Mouse (Mus musculus): ENCODE data around the gene Tbck. TPM values are rescaled to one million over a fixed set of nuclear protein-coding genes. Genes with fewer than 3 reads are reported as not detected.

Tbck gene
- total RNA-seq, 2 experiments from 2014 or later = 30.0 to 32.0 TPM

DNA sequence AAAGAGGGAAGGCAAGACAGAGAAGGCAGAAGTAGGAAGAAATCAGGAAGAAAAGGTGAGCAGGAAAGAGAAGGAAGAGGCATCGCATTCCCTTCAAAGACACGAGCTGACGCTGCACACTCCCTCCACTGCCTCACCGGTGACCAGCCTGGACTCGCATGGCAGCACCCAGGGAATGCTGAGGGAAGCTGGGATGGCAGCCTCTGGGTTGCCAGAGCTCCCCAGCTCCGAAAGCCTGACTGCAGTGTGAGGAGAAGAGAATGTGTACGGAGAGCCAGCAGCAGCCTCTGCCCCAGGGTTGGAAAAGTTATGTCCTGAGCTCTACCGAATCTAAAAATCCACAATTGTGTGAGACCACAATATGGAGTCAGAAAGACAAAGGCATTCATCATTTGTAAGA lies 155.6 kb downstream of the Tbck start:
- no peak overlapping the region for H3K27ac ChIP-seq
- DNase-seq (ENCODE audit: extremely low spot score in 1 of 2, low spot score in 2 of 2) = no peak
- no peak for TF ChIP-seq CTCF (IDR thresholded peaks at IDR 0.05)
- H3K4me3 ChIP-seq = no peak overlapping the region
- intact Hi-C loops (cut with DNase I) = no loop called here

DNA sequence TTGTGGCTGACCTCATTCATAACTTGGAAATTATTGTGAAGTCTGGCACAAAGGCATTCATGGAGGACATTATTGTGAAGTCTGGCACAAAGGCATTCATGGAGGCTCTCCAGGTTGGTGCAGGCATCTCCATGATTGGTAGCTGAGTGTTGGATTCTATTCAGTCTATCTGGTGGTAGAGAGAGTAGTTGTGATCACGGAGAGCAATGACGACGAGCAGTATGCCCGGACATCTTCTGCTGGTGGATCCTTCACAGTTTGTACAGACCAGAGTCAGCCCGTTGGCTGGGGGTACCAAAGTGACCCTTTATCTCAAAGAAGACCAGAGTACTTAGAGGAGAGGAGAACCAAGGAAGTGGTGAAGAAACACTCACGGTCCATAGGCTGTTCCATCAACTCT lies 158.7 kb downstream of the Tbck start:
- DNase-seq (ENCODE audit: extremely low spot score in 1 of 2, low spot score in 2 of 2) = no peak
- TF ChIP-seq CTCF (IDR thresholded peaks at IDR 0.05) = no peak
- H3K4me3 ChIP-seq = no peak overlapping the region
- intact Hi-C loops (cut with DNase I) = no loop called here
- H3K27ac ChIP-seq = no peak overlapping the region

DNA sequence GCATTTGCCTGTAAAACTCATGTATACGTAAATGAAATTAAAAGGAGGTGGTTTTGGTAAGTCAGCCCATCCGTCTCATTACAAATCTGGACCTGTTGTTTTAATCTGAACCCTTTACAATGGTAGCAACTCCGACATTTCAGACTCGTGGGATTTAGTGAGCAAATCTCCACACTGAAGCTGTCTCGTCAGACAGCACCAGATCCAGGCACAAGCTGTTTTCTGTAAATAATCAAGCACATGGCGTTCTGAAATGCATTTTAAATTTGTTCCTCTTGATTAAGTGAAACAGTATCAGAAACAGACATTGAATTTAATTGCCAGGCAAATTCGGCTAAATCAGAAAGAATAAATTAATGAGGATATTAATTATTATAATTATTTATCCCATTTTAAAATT lies 165.7 kb downstream of the Tbck start:
- Histone ChIP-seq H3K27ac (no peak overlapping the region), H3K4me3 (no peak overlapping the region)
- TF ChIP-seq CTCF (IDR thresholded peaks at IDR 0.05) = no peak
- intact Hi-C loops (cut with DNase I) = no loop called here
- no peak for DNase-seq (ENCODE audit: extremely low spot score in 1 of 2, low spot score in 2 of 2)

DNA sequence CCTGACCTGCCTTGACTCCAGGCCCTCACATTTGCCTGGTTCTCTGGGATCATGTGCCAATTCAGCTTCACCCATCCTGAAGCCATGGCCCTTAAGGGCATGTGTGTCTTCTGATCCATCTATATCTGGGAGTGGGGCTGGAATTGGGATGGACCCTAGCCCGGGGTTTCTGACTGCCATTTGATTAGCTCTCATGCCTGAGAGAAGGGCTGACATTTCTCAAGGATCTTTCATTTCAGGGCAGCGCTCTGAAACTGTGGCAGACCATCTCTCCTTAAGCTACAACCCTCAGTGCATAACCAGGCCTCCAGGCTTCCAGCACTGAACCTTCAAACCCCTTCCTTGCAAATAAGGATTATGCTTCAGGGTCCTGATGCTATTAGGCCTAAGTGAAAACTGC lies 166.5 kb downstream of the Tbck start:
- no peak for DNase-seq (ENCODE audit: extremely low spot score in 1 of 2, low spot score in 2 of 2)
- intact Hi-C loops (cut with DNase I) = no loop called here
- H3K27ac ChIP-seq = no peak overlapping the region
- no peak for TF ChIP-seq CTCF (IDR thresholded peaks at IDR 0.05)
- H3K4me3 ChIP-seq = no peak overlapping the region

DNA sequence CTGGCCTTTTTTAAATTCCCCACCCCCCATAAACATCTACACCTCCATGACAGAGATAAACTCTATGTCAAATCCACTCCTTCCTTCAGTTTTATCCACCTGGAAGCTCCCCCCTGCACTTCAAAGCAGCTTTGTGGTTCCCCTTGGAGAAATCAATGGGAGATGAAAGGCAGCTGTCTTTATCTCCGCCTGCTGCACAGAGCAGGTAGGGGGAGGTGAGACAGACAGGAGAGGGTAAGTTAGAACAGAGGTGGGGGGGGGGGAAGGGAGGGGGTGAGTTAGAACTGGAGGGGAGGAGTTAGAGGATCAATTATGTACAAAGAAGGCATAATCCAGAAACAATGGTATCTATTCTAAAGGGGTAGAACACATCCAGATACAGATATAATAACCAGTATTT lies 167.5 kb downstream of the Tbck start:
- no peak for TF ChIP-seq CTCF (IDR thresholded peaks at IDR 0.05)
- DNase-seq (ENCODE audit: extremely low spot score in 1 of 2, low spot score in 2 of 2) = no peak
- intact Hi-C loops (cut with DNase I) = no loop called here

DNA sequence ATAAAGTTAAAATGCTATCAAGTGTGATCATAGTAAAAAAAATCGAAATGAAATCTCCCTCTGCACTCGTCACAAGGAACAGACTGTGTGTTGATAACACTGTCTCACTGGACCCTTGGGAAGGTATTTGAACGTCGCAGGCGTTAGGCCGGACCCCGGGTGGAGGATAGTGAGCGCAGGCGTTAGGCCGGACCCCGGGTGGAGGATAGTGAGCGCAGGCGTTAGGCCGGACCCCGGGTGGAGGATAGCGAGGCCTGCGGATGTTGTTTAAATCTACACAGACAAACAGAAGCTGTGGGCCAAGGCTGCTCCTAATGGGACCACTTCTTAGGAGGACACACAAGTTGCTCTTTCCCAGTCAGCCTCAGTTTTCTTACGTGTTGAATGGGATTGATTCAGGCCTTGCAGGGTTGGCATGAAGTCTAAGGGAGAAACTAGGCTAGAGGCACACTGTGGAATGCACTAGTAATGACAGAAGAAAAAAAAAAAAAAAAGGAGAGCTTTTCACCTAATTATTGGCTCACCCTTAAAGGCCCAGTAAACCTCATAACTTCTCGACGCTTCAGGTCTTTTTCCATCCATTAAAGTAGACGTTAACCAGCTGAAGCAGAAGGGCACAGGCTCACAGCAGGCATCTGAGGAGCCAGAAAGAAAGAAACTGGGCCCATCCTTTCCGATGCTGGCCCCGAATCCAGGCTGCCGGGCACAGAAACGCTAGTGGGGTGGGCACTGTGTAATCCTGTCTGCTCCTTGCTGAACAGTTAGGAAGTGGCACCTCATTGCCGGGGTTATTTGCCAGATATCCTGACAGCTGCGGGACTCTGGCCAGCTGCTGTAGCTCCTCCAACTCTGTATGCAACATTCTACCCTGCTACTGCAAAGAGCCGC lies 168.1 kb downstream of the Tbck start:
- Histone ChIP-seq H3K27ac (no peak overlapping the region), H3K4me3 (no peak overlapping the region)
- TF ChIP-seq CTCF (IDR thresholded peaks at IDR 0.05) = no peak
- DNase-seq (ENCODE audit: extremely low spot score in 1 of 2, low spot score in 2 of 2) = no peak
- intact Hi-C loops (cut with DNase I) = no loop called here

More for the DNA sequence above, 167.5 kb downstream of the Tbck start:
- Histone ChIP-seq H3K4me3 (no peak overlapping the region), H3K27ac (no peak overlapping the region)

DNA sequence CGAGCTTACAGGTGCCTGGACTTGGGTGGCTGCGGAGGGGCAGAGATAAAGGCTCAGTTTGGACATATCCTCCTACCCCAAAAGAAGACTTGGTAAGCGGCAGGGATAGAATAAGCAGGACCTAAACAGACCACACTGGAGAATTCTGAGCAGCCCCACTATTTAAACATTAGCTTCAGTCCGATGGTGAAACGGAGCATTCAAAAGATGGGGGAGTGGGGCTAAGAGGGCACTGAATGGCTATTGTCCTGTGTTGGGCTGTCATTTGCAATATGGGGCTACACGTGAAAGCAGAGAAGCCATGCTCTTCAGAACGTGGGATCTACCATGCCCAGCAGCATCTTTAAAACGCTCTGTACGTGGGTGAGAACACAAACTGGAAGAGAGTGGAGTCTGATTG lies 170.3 kb downstream of the Tbck start:
- TF ChIP-seq CTCF (IDR thresholded peaks at IDR 0.05) = no peak
- Histone ChIP-seq H3K27ac (no peak overlapping the region), H3K4me3 (no peak overlapping the region)
- DNase-seq (ENCODE audit: extremely low spot score in 1 of 2, low spot score in 2 of 2) = no peak
- intact Hi-C loops (cut with DNase I) = no loop called here

DNA sequence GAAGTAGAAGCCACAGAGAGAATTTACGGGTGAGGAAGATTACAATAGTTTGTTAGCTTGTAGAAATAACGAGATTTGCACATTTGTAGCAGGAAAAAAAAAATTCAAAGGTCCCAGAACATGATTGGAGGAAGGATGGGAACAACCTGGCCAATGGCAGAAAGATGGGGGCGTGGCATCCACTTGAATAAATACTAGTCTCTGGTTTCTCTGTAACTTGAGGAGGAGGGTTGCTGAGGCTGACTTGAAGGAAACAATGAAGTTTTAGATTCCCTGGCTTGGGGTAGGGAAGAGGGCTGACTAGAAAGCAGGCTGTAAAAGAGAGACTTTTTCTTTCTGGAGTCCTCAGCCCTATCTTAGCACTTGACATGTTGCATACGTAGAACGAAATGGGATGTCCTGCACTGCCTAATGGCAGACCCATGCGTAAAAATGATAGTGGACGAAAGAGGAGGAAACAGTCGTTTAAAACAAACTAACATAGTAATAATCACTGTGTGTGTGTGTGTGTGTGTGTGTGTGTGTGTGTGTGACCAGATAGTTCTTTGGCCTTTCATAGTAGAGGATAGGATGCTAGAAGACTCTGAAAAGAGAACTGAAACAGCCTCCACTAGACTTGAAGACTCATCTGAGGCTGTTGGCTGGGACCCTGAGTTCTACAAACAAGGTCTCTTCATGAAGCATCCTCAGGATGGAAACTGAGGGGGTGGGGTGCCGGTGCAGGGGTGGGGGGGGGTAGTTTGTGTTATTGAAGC lies 171.7 kb downstream of the Tbck start:
- Histone ChIP-seq H3K27ac (no peak overlapping the region), H3K4me3 (no peak overlapping the region)
- no peak for TF ChIP-seq CTCF (IDR thresholded peaks at IDR 0.05)
- no peak for DNase-seq (ENCODE audit: extremely low spot score in 1 of 2, low spot score in 2 of 2)
- intact Hi-C loops (cut with DNase I) = no loop called here

DNA sequence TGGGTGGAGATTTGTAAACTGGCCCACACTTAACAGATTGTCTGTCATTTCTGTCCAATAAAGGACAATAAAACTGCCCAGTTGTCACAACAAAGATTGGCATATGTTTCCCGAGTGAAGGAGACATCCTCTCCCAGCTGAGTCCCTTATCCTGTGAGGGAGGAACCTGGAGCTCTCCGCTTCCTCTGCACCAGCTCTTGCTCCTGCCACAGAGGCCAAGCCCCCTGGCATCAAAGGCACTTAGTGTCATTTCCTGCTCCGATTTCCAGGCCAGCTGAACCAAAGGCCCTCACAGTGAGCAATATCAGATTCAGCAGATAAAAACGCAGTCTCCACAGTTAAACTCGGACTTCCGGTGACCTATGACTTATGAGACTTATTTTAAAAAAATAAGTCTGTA lies 172.7 kb downstream of the Tbck start:
- no peak for TF ChIP-seq CTCF (IDR thresholded peaks at IDR 0.05)
- DNase-seq (ENCODE audit: extremely low spot score in 1 of 2, low spot score in 2 of 2) = no peak
- Histone ChIP-seq H3K27ac (no peak overlapping the region), H3K4me3 (no peak overlapping the region)
- intact Hi-C loops (cut with DNase I) = no loop called here

DNA sequence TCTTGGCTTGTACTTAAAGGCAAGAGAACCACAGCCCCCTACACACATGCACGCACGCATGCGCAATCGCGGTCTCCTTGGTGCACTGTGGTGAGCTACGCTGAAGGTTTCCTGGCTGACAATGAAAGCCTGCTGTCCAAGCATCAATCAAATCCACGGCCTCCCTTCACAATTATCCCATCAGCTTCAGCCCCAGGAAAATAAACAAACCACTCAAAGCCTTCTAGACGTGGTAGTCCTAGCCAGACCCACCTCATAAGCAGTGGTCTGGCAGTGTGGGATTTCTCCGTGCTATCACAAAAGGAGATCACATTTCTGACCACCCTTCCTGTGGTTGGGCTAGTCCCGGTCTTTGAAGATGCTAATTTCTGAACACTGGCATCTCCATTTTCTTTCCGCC lies 174.9 kb downstream of the Tbck start:
- no peak for TF ChIP-seq CTCF (IDR thresholded peaks at IDR 0.05)
- intact Hi-C loops (cut with DNase I) = no loop called here
- H3K4me3 ChIP-seq = no peak overlapping the region
- H3K27ac ChIP-seq = no peak overlapping the region
- DNase-seq (ENCODE audit: extremely low spot score in 1 of 2, low spot score in 2 of 2) = no peak

DNA sequence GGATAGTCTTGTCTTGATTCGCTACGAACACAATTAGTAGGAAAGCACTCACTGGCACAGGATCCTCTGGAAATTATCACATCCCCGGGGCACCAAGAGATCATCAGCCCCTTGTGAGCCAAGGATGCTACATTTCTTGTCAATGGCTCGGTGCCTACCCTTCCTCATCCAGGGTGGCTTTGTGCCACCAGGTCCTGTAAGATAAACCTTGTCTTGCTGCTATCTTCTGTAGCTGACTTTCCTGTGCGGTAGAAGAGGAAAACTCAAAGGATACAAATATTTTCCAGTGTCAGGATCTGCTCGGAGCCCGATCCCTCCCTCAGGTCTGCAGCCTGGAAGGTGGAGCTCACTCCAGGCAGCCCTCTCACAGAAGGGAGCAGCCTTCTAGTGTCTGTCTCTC lies 175.6 kb downstream of the Tbck start:
- no peak overlapping the region for H3K4me3 ChIP-seq
- no peak overlapping the region for H3K27ac ChIP-seq
- intact Hi-C loops (cut with DNase I) = no loop called here
- DNase-seq (ENCODE audit: extremely low spot score in 1 of 2, low spot score in 2 of 2) = no peak
- TF ChIP-seq CTCF (IDR thresholded peaks at IDR 0.05) = no peak

DNA sequence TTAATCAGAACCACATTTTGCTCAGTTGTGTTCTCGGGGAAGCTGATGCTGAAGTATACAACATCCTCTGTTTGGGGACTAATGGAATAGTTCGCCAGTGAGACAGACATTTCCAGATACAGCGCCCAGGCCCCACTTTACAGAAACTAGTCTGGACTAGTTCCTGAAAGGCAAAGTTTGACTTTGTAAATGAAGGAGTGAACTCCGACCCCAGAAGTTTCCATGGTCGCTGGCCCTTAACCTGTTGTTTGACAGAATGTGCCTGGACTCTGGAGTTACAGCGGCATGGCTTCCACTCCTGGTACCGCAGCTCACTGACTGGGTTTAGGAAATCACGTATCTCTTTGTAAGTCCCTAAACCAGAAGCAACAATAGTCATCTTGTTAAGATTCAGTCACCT lies 176.9 kb downstream of the Tbck start:
- intact Hi-C loops (cut with DNase I) = no loop called here
- TF ChIP-seq CTCF (IDR thresholded peaks at IDR 0.05) = no peak
- no peak overlapping the region for H3K4me3 ChIP-seq
- no peak for DNase-seq (ENCODE audit: extremely low spot score in 1 of 2, low spot score in 2 of 2)
- H3K27ac ChIP-seq = no peak overlapping the region
